Mouse (Mus musculus): Measurements from ENCODE around the gene Gm3238. TPM values are rescaled to one million over a fixed set of nuclear protein-coding genes. Genes with fewer than 3 reads are reported as not detected.
"Not testable (repeated sequence)": the region's sequence is repeated elsewhere in the genome, so short reads cannot be mapped to it uniquely, and the experiment has no call there.

Gm3238 gene
- polyA plus RNA-seq, 1 experiment: not detected

GRCm38 (mm10) chr10:77769727-77770126 lies 1.4 kb downstream of the Gm3238 start:
- Histone ChIP-seq H3K27ac (ENCODE audit: control insufficient read depth, insufficient read depth, low read depth, low read length) (no peak overlapping the region), H3K27me3 (ENCODE audit: control insufficient read depth, insufficient read depth, low read length) (no peaks in the 10 kb centered on the region), H3K4me1 (ENCODE audit: control insufficient read depth, insufficient read depth, low read length) (no peaks in the 10 kb centered on the region), H3K36me3 (ENCODE audit: control insufficient read depth, insufficient read depth, low read length) (no peaks in the 10 kb centered on the region), H3K4me3 (ENCODE audit: control insufficient read depth, low read depth, low read length) (no peak overlapping the region)
- no peak for TF ChIP-seq POLR2A (IDR thresholded peaks at IDR 0.05; ENCODE audit: control insufficient read depth, low read depth, low read length)
- no peak for TF ChIP-seq CTCF (IDR thresholded peaks at IDR 0.05; ENCODE audit: control insufficient read depth, insufficient read depth, insufficient replicate concordance, low read depth, low read length)

DNA sequence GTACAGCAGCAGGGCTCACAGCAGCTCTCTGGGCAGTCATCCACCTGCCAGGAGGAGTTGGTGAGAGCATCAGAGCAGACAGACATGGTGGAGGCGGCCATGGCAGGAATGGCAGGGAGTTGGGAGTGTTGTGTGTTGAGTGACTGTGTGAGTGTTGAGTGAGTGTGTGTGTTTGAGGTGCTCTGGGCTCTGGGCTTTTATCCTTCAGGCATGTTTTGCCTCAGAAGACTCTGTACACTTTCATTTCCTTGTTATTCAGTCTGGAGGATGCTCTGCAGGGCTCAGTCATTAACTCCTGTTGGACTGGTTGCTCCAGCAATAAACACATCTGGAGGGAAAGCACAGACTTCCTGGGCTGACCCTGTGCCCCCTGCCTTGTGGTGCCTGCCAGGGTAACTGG lies 11.5 kb downstream of the Gm3238 start, which contains the start of gene Gm3233:
Gene Gm3233 (minus strand): TSS at position 101 of the 400 bp plus-strand sequence.
- not testable (repeated sequence) for H3K4me3 ChIP-seq (ENCODE audit: control insufficient read depth, low read depth, low read length); H3K36me3 ChIP-seq (ENCODE audit: control insufficient read depth, insufficient read depth, low read length); H3K4me1 ChIP-seq (ENCODE audit: control insufficient read depth, insufficient read depth, low read length); H3K27ac ChIP-seq (ENCODE audit: control insufficient read depth, insufficient read depth, low read depth, low read length); H3K27me3 ChIP-seq (ENCODE audit: control insufficient read depth, insufficient read depth, low read length)

DNA sequence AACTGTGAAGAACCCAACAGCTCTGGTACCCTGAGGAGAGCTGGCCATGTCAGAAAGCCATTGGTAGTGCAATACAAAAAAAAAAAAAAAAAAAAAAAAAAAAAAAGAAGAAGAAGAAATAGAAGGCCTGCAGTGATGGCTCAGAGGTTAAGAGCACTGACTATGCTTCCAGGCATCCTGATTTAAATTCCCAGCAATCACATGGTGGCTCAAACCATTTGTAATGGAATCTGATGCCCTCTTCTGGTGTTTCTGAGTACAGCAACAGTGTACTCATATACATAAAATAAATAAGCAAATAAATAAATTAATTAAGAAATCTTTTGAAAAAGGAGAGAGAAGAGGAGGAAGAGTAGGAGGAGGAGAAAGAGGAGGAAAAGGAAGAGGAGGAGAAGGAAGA lies 17.7 kb downstream of the Gm3238 start:
- no peak for TF ChIP-seq POLR2A (IDR thresholded peaks at IDR 0.05; ENCODE audit: control insufficient read depth, low read depth, low read length)
- TF ChIP-seq CTCF (IDR thresholded peaks at IDR 0.05; ENCODE audit: control insufficient read depth, insufficient read depth, insufficient replicate concordance, low read depth, low read length): no peak
- Histone ChIP-seq H3K27me3 (ENCODE audit: control insufficient read depth, insufficient read depth, low read length) (no peaks in the 10 kb centered on the region), H3K4me1 (ENCODE audit: control insufficient read depth, insufficient read depth, low read length) (no peaks in the 10 kb centered on the region), H3K27ac (ENCODE audit: control insufficient read depth, insufficient read depth, low read depth, low read length) (no peak overlapping the region), H3K36me3 (ENCODE audit: control insufficient read depth, insufficient read depth, low read length) (no peaks in the 10 kb centered on the region), H3K4me3 (ENCODE audit: control insufficient read depth, low read depth, low read length) (no peak overlapping the region)

DNA sequence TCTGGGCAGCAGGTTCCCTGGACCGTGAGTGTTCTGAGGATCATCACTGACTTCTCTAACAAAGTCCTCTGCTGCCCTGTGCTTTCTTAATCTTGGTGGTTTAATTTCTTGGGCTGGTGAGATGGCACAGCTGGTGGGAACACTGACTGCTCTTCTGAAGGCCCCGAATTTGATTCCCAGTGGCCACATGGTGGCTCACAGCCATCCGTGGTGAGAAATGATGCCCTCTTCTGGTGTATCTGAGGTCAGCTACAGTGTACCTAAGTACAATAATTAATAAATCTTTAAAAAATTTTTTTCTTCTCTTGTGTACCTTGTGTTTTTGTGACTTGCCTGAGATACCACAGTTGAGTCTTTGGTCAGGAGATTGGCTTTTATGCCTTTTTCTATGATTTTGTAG lies 18.8 kb downstream of the Gm3238 start:
- H3K27ac ChIP-seq (ENCODE audit: control insufficient read depth, insufficient read depth, low read depth, low read length); H3K4me1 ChIP-seq (ENCODE audit: control insufficient read depth, insufficient read depth, low read length); H3K27me3 ChIP-seq (ENCODE audit: control insufficient read depth, insufficient read depth, low read length); H3K36me3 ChIP-seq (ENCODE audit: control insufficient read depth, insufficient read depth, low read length); H3K4me3 ChIP-seq (ENCODE audit: control insufficient read depth, low read depth, low read length): not testable (repeated sequence)

DNA sequence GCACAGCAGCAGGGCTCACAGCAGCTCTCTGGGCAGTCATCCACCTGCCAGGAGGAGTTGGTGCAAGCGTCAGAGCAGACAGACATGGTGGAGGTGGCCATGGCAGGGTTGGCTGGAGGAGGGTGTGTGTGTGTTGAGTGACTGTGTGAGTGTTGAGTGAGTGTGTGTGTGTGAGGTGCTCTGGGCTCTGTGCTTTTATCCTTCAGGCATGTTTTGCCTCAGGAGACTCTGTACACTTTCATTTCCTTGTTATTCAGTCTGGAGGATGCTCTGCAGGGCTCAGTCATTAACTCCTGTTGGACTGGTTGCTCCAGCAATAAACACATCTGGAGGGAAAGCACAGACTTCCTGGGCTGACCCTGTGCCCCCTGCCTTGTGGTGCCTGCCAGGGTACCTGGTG lies 19.9 kb downstream of the Gm3238 start, which contains the start of gene Gm9736:
Gene Gm9736 (minus strand): TSS at position 101 of the 400 bp plus-strand sequence.
- H3K36me3 ChIP-seq (ENCODE audit: control insufficient read depth, insufficient read depth, low read length); H3K27me3 ChIP-seq (ENCODE audit: control insufficient read depth, insufficient read depth, low read length); H3K4me1 ChIP-seq (ENCODE audit: control insufficient read depth, insufficient read depth, low read length); H3K27ac ChIP-seq (ENCODE audit: control insufficient read depth, insufficient read depth, low read depth, low read length); H3K4me3 ChIP-seq (ENCODE audit: control insufficient read depth, low read depth, low read length): not testable (repeated sequence)

DNA sequence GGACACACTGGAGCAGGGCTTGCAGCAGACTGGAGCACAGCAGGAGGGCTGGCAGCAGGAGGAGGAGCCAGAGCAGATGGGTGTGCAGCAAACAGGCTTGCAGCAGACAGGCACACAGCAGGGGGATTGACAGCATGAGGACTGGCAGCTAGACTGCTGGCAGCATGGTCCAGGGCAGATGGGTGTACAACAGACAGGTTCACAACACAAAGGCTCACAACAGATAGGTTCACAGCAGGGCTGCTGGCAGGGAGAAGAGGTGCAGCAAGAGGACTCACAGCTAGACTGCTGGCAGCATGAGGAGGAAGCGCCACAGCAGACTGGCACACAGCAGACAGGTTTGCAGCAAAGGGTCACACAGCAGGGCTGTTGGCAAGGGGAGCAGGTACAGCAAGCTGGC lies 20.4 kb downstream of the Gm3238 start:
- not testable (repeated sequence) for H3K27ac ChIP-seq (ENCODE audit: control insufficient read depth, insufficient read depth, low read depth, low read length); H3K4me3 ChIP-seq (ENCODE audit: control insufficient read depth, low read depth, low read length); H3K36me3 ChIP-seq (ENCODE audit: control insufficient read depth, insufficient read depth, low read length); H3K27me3 ChIP-seq (ENCODE audit: control insufficient read depth, insufficient read depth, low read length); H3K4me1 ChIP-seq (ENCODE audit: control insufficient read depth, insufficient read depth, low read length)

GRCm38 (mm10) chr10:77741924-77742688 lies 29.0 kb downstream of the Gm3238 start, which contains the start of gene Gm18596:
TSS of gene Gm18596 (minus strand) at chr10:77742638.
- H3K27ac ChIP-seq (ENCODE audit: control insufficient read depth, insufficient read depth, low read depth, low read length); H3K4me3 ChIP-seq (ENCODE audit: control insufficient read depth, low read depth, low read length); H3K36me3 ChIP-seq (ENCODE audit: control insufficient read depth, insufficient read depth, low read length); H3K27me3 ChIP-seq (ENCODE audit: control insufficient read depth, insufficient read depth, low read length); H3K4me1 ChIP-seq (ENCODE audit: control insufficient read depth, insufficient read depth, low read length): not testable (repeated sequence)

GRCm38 (mm10) chr10:77738929-77739328 lies 32.2 kb downstream of the Gm3238 start:
- H3K4me3 ChIP-seq (ENCODE audit: control insufficient read depth, low read depth, low read length): no peak overlapping the region
- no peaks in the 10 kb centered on the region for H3K36me3 ChIP-seq (ENCODE audit: control insufficient read depth, insufficient read depth, low read length)
- no peaks in the 10 kb centered on the region for H3K4me1 ChIP-seq (ENCODE audit: control insufficient read depth, insufficient read depth, low read length)
- TF ChIP-seq POLR2A (IDR thresholded peaks at IDR 0.05; ENCODE audit: control insufficient read depth, low read depth, low read length) (no peak), CTCF (IDR thresholded peaks at IDR 0.05; ENCODE audit: control insufficient read depth, insufficient read depth, insufficient replicate concordance, low read depth, low read length) (no peak)
- no peaks in the 10 kb centered on the region for H3K27me3 ChIP-seq (ENCODE audit: control insufficient read depth, insufficient read depth, low read length)
- no peak overlapping the region for H3K27ac ChIP-seq (ENCODE audit: control insufficient read depth, insufficient read depth, low read depth, low read length)

Measured in testis, adult 2 months (tissue).